Mouse (Mus musculus) cerebellum, adult 9-11 months (tissue): Measurements from ENCODE around the gene Bmpr1a.
A peak's percentile ranks its signal among the peaks of the same experiment; 100 is the strongest.

Experiments
- DNase-seq: peaks from one replicate; pipeline ENCODE4 v3.0.0; 2022

The Bmpr1a gene

GRCm38 (mm10) chr14:34504377-34504776, 1.2 kb upstream of the Bmpr1a start:
- no peak for DNase-seq

GRCm38 (mm10) chr14:34503759-34504158, 618 bp upstream of the Bmpr1a start:
- no peak for DNase-seq

GRCm38 (mm10) chr14:34502475-34503324, 441 bp downstream of the Bmpr1a start:
- peak; percentile 90 for DNase-seq

GRCm38 (mm10) chr14:34501804-34502474, 1.2 kb downstream of the Bmpr1a start:
- DNase-seq: peak; percentile 72

GRCm38 (mm10) chr14:34501447-34501803, 1.7 kb downstream of the Bmpr1a start:
- no peak for DNase-seq

- DNase-seq: no peak
Measured at GRCm38 (mm10) chr14:34500309-34500708, 2.8 kb downstream of the Bmpr1a start.

DNA sequence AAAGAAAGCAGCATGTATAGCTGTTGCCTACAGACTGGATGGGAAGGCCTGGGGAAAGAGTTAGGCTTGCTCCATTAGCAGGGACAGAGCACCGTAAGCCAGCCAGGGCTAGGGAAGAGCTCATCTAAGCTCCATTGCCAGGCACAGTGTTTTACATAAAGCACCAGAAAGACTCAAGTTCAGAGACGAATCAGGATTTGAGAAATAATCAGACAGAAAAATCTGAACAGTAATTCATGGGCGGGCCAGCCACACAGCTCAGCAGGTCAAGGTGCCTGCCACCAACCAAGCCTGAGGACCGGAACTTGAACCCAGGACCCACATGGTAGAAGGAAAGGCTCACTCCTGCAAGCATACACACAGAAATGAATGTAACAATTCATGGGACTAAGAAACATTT, 3.5 kb downstream of the Bmpr1a start:
- no peak for DNase-seq

- no peak for DNase-seq
Measured at GRCm38 (mm10) chr14:34497346-34497745, 5.8 kb downstream of the Bmpr1a start.

- no peak for DNase-seq
Measured at GRCm38 (mm10) chr14:34493682-34494081, 9.5 kb downstream of the Bmpr1a start.

DNA sequence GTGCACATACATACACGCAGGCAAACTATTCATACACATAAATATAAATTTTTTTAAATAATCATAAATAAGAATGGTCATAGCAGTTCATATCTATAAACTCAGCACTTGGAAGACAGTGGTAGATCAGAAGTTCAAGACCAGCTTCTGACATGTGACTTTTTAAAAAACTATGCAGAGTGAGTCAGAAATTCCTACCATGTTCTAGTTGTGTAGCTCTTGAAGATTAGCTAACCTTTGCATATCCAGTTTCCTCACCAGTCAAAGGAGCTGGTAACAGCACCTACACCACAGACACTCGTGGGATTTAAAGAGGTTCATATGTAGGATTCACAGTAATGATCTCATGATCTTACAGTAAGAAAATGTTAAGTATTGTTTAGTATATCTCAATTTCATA, 10.5 kb downstream of the Bmpr1a start:
- DNase-seq: no peak

DNA sequence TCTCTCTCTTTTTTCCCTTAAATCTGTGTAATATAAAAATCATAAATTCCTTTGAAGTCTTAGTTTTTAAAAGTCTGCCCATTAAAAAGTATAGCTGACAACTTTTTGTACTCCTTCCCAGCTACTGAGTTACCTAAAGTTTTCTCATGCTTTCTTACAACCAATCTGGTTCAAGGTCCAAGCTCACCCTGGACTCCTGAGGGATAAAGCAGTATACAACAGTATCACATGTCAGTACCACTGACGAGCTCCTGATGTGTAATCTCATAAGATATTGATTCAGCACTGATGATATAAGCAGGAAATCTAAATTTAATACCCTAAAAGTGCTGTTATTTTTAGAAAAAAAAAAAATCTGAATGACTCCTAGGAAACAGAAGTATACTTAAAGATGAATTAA, 12.2 kb downstream of the Bmpr1a start:
- DNase-seq: no peak

GRCm38 (mm10) chr14:34489928-34490327, 13.2 kb downstream of the Bmpr1a start:
- no peak for DNase-seq

GRCm38 (mm10) chr14:34486169-34486568, 17.0 kb downstream of the Bmpr1a start:
- DNase-seq: no peak

- no peak for DNase-seq
Measured at GRCm38 (mm10) chr14:34483469-34484341, 19.4 kb downstream of the Bmpr1a start.

- no peak for DNase-seq
Measured at GRCm38 (mm10) chr14:34471591-34471990, 31.6 kb downstream of the Bmpr1a start.

DNA sequence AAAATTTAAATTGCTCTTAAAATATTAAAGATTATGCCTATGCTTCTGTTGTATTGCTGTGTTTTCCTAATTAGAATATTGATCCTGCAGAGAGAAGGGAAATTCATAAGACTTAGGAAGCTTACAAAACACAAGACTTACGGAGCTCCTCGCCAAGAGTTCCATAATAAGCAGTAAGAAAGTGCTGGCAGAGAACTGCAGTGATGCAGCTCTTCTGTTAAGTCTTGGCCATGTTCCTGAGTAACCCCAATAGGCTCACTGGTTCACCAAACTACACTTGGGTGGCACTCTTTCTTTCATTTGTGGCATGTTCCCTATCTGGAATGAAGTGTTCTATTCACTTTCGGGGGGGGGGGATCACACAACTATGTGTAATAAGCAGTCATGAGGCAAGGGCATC, 36.9 kb downstream of the Bmpr1a start:
- DNase-seq: no peak

- no peak for DNase-seq
Measured at GRCm38 (mm10) chr14:34459386-34459785, 43.8 kb downstream of the Bmpr1a start.

GRCm38 (mm10) chr14:34458880-34459279, 44.3 kb downstream of the Bmpr1a start:
- peak; percentile 47 for DNase-seq

- DNase-seq: no peak
Measured at GRCm38 (mm10) chr14:34454282-34454681, 48.9 kb downstream of the Bmpr1a start.

GRCm38 (mm10) chr14:34453648-34454047, 49.5 kb downstream of the Bmpr1a start:
- no peak for DNase-seq

GRCm38 (mm10) chr14:34451872-34452271, 51.3 kb downstream of the Bmpr1a start:
- DNase-seq: no peak

- no peak for DNase-seq
Measured at GRCm38 (mm10) chr14:34450451-34450850, 52.7 kb downstream of the Bmpr1a start.

DNA sequence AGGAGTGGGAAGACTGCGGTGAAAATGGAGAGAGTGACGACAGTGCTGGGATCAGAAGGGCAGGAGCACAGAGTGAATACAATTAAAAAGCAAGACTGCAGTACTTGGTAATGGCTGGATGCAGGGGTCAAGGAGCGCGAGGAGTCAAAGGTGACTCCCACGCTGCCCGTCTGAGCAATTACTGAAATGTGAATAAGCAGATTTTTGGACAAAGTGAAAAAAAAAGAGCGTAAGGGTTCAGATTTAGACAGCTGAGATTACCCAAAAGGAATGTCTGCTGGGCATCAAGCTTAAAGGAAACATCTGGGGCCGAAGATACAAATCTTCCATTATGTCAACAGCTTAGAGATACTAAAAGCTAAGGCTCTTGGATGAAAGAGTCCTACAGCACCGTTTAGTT, 53.3 kb downstream of the Bmpr1a start:
- no peak for DNase-seq
